Mouse (Mus musculus) hindbrain, embryonic 11.5 days (tissue): ENCODE data around the gene Mast1. TPM values are rescaled to one million over a fixed set of nuclear protein-coding genes. Genes with fewer than 3 reads are reported as not detected.

ENCODE experiments used
- ATAC-seq: fragments of 200-750 bp; cut with Nextera tagmentation; 2 replicates; pipeline ENCODE4 v1.8.0; 2017; ENCODE audit warnings: mild to moderate bottlenecking, moderate TSS enrichment, moderate library complexity; ENCODE audit not compliant: low FRiP score
- DNase-seq: peaks from one replicate; pipeline ENCODE4 v3.0.0-alpha.2; 2015; ENCODE audit warnings: low spot score
- H3K27ac ChIP-seq: fragments of 300-500 bp; sonication (generic); 2 replicates; pipeline ENCODE4 v1.5.1; 2014; ENCODE audit warnings: mild to moderate bottlenecking, low read depth, low read length
- H3K27me3 ChIP-seq: fragments of 300-500 bp; sonication (generic); 2 replicates; pipeline ENCODE4 v1.6.1; 2014; ENCODE audit warnings: mild to moderate bottlenecking, low read length, moderate library complexity, mixed read lengths; ENCODE audit not compliant: control insufficient read depth, insufficient read depth
- H3K36me3 ChIP-seq: fragments of 300-500 bp; sonication (generic); 2 replicates; pipeline ENCODE4 v1.6.1; 2014; ENCODE audit warnings: mild to moderate bottlenecking, low read length, moderate library complexity, mixed read lengths; ENCODE audit not compliant: control insufficient read depth, insufficient read depth
- H3K4me1 ChIP-seq: fragments of 300-500 bp; sonication (generic); replicated peaks from 2 replicates; pipeline ENCODE4 v1.6.1; 2014; ENCODE audit warnings: low read length, mixed read lengths; ENCODE audit not compliant: control insufficient read depth, insufficient read depth
- H3K4me2 ChIP-seq: fragments of 300-500 bp; sonication (generic); replicated peaks from 2 replicates; pipeline ENCODE4 v1.6.1; 2014; ENCODE audit warnings: mild to moderate bottlenecking, low read depth, low read length
- H3K4me3 ChIP-seq: fragments of 300-500 bp; sonication (generic); 2 replicates; pipeline ENCODE4 v1.5.1; 2014; ENCODE audit warnings: low read depth, low read length
- H3K9ac ChIP-seq: fragments of 300-500 bp; sonication (generic); 2 replicates; pipeline ENCODE4 v1.6.1; 2014; ENCODE audit warnings: low read depth, low read length
- H3K9me3 ChIP-seq: fragments of 300-500 bp; sonication (generic); 2 replicates; pipeline ENCODE4 v1.6.1; 2016; ENCODE audit warnings: low read length; ENCODE audit not compliant: control insufficient read depth
- WGBS: fragments of 180-500 bp; shearing (Covaris S2); extraction: QIAGEN DNeasy Blood & Tissue Kit; methylation state at CpG from one replicate; pipeline ENCODE4 v1.1.7; 2014; 5-methylcytosine and 5-hydroxymethylcytosine counted together
- polyA plus RNA-seq: library from polyadenylated mRNA; unstranded; fragments of >200 nt; fragmentation: Nextera tagmentation; extraction: Ambion mirVana; gene quantifications from 2 replicates; pipeline ENCODE4 v1.2.1, GENCODE M21; 2014

Gene Mast1
- polyA plus RNA-seq, 1 experiment from 2014 or later = 11.4 TPM

- Histone ChIP-seq H3K9ac (0 out of 2 replicates have a peak overlapping the region, but pooled peaks have one; percentile 15), H3K27ac (no peak overlapping the region), H3K27me3 (no peaks in the 10 kb centered on the region), H3K4me1 (peaks cover 15% of the 10 kb centered on the region), H3K4me2 (no peak overlapping the region), H3K4me3 (no peak overlapping the region), H3K9me3 (no peaks in the 10 kb centered on the region), H3K36me3 (0 out of 2 replicates have a peak, but pooled peaks cover 2% of the 10 kb centered on the region)
- WGBS = 91% methylated on average over 13 of the region's 13 CpGs
- ATAC-seq (no peak), DNase-seq (no peak)
Measured at GRCm38 (mm10) chr8:84967532-84968304, 30.6 kb upstream of the Mast1 start.

GRCm38 (mm10) chr8:84966603-84967002, 29.4 kb upstream of the Mast1 start:
- H3K4me1 ChIP-seq = peaks cover 15% of the 10 kb centered on the region
- no peaks in the 10 kb centered on the region for H3K36me3 ChIP-seq
- no peak overlapping the region for H3K27ac ChIP-seq
- no peaks in the 10 kb centered on the region for H3K9me3 ChIP-seq
- 68% methylated on average over 3 of the region's 3 CpGs for WGBS
- H3K4me3 ChIP-seq = no peak overlapping the region
- H3K4me2 ChIP-seq = no peak overlapping the region; the same call in 1 of the 2 replicates
- H3K27me3 ChIP-seq = no peaks in the 10 kb centered on the region
- ATAC-seq (peak; percentile 3; the same call in 1 of the 2 replicates), DNase-seq (no peak)
- H3K9ac ChIP-seq = no peak overlapping the region

- ATAC-seq = peak; percentile 84
- Histone ChIP-seq H3K4me2 (peak overlapping the region; percentile 66), H3K27me3 (no peaks in the 10 kb centered on the region), H3K9me3 (no peaks in the 10 kb centered on the region), H3K4me3 (peak overlapping the region; percentile 53), H3K4me1 (peaks cover 9% of the 10 kb centered on the region), H3K9ac (peak overlapping the region; percentile 64), H3K36me3 (no peaks in the 10 kb centered on the region), H3K27ac (no peak overlapping the region)
- under 1% methylated on average over 41 of the region's 41 CpGs for WGBS
- DNase-seq = peak; percentile 94
Measured at GRCm38 (mm10) chr8:84965731-84966291, 28.7 kb upstream of the Mast1 start.

GRCm38 (mm10) chr8:84963952-84964351, 26.8 kb upstream of the Mast1 start:
- H3K9me3 ChIP-seq = no peaks in the 10 kb centered on the region
- no peak overlapping the region for H3K4me2 ChIP-seq
- no peak for DNase-seq
- H3K27me3 ChIP-seq = no peaks in the 10 kb centered on the region
- WGBS = 94% methylated on average over 4 of the region's 4 CpGs
- ATAC-seq = no peak
- no peak overlapping the region for H3K4me3 ChIP-seq
- no peak overlapping the region for H3K27ac ChIP-seq
- no peaks in the 10 kb centered on the region for H3K36me3 ChIP-seq
- H3K4me1 ChIP-seq = peaks cover 7% of the 10 kb centered on the region
- no peak overlapping the region for H3K9ac ChIP-seq

GRCm38 (mm10) chr8:84959811-84960210, 22.7 kb upstream of the Mast1 start:
- Histone ChIP-seq H3K4me1 (no peaks in the 10 kb centered on the region), H3K9ac (no peak overlapping the region), H3K4me2 (no peak overlapping the region), H3K36me3 (no peaks in the 10 kb centered on the region), H3K27me3 (no peaks in the 10 kb centered on the region), H3K9me3 (no peaks in the 10 kb centered on the region), H3K4me3 (no peak overlapping the region), H3K27ac (no peak overlapping the region)
- no peak for DNase-seq
- 89% methylated on average over 7 of the region's 7 CpGs for WGBS
- no peak for ATAC-seq

GRCm38 (mm10) chr8:84956768-84957167, 19.6 kb upstream of the Mast1 start:
- WGBS = 40% methylated on average over 2 of the region's 2 CpGs
- DNase-seq = peak; percentile 84
- H3K27ac ChIP-seq = no peak overlapping the region
- no peak overlapping the region for H3K9ac ChIP-seq
- no peak for ATAC-seq
- H3K36me3 ChIP-seq = no peaks in the 10 kb centered on the region
- H3K4me1 ChIP-seq = no peaks in the 10 kb centered on the region
- no peaks in the 10 kb centered on the region for H3K9me3 ChIP-seq
- H3K4me3 ChIP-seq = no peak overlapping the region
- no peak overlapping the region for H3K4me2 ChIP-seq
- peaks cover 6% of the 10 kb centered on the region for H3K27me3 ChIP-seq

GRCm38 (mm10) chr8:84952612-84953255, 15.6 kb upstream of the Mast1 start:
- Histone ChIP-seq H3K4me1 (no peaks in the 10 kb centered on the region), H3K9me3 (no peaks in the 10 kb centered on the region), H3K9ac (no peak overlapping the region), H3K27ac (no peak overlapping the region), H3K4me2 (no peak overlapping the region), H3K36me3 (no peaks in the 10 kb centered on the region), H3K27me3 (peaks cover 24% of the 10 kb centered on the region), H3K4me3 (no peak overlapping the region)
- 9% methylated on average over 18 of the region's 18 CpGs for WGBS
- DNase-seq (no peak), ATAC-seq (no peak)

- ATAC-seq (no peak), DNase-seq (no peak)
- Histone ChIP-seq H3K9ac (no peak overlapping the region), H3K36me3 (no peaks in the 10 kb centered on the region), H3K4me1 (peaks cover 5% of the 10 kb centered on the region; the same call in 1 of the 2 replicates), H3K27ac (no peak overlapping the region), H3K4me3 (no peak overlapping the region), H3K9me3 (no peaks in the 10 kb centered on the region), H3K27me3 (peaks cover 49% of the 10 kb centered on the region), H3K4me2 (no peak overlapping the region)
- WGBS = 24% methylated on average over 12 of the region's 12 CpGs
Measured at GRCm38 (mm10) chr8:84949753-84950152, 12.6 kb upstream of the Mast1 start.
